11 mouse cellular contexts compared by ENCODE assay signal in the genomic region with DNA sequence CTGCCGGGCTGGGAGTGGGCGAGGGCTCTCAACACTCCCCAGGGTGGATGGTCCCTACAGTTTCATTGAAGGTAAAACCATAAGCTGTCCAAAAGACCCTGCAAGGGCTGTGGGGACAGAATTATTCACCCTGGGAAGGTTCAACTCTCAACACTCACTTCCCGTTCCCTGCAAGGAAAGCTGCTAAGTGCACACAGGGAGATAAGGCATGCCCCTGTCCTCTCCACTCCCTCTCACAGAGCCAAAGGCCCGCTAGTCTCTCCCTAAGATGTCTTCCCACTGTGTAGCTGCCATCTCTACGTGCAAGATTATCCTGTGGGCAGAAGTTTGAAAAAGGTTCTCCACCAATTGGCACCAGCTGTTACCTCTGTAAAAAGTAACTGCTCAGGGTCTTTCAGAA.
DNase-seq lines count a peak whose midpoint lies in the region; ATAC-seq and TF ChIP-seq lines count a peak whose summit lies in the region.
"Had no signal": no experiment of that assay in that cellular context is flagged by ENCODE, and none has a peak within 500 bp of the region (broad histone marks: within the 10 kb centered on the region; RNA-seq: fewer than 3 reads in every experiment).

No protein-coding gene starts in this region.

- 14% methylated on average over 5 of the region's 5 CpGs for WGBS in heart, embryonic 10.5 days
- WGBS in kidney, postnatal 0 days: 54% methylated on average over 5 of the region's 5 CpGs
- 46% methylated on average over 5 of the region's 5 CpGs for WGBS in embryonic facial prominence, embryonic 11.5 days
- 17% methylated on average over 5 of the region's 5 CpGs for whole genome bisulfite sequencing in liver, embryonic 13.5 days (ENCODE audit: insufficient replicate concordance)

- intact Hi-C loops in heart, postnatal 36 days (cut with DNase I): no loop called here

- H3K4me3 ChIP-seq in heart, embryonic 10.5 days: peak overlapping the region; percentile 10; the same call in 1 of the 2 replicates
- H3K4me3 ChIP-seq in kidney, postnatal 0 days (replicated peaks; ENCODE audit: low read depth, low read length): no peak overlapping the region
- H3K4me3 ChIP-seq in embryonic facial prominence, embryonic 11.5 days (ENCODE audit: low read depth, low read length): no peak overlapping the region
- no peak overlapping the region for H3K4me3 ChIP-seq in liver, embryonic 13.5 days (replicated peaks)

- no peak for ATAC-seq in kidney, postnatal 0 days (replicated peaks; ENCODE audit: low FRiP score, low read depth)
- ATAC-seq in embryonic facial prominence, embryonic 11.5 days (replicated peaks; ENCODE audit: insufficient number of reproducible peaks, low FRiP score, low TSS enrichment, low read depth): no peak
- ATAC-seq in liver, embryonic 13.5 days (ENCODE audit: low read depth): peak; percentile 73
- ATAC-seq: forebrain, embryonic 14.5 days had no signal

- H3K27me3 ChIP-seq in heart, embryonic 10.5 days (ENCODE audit: insufficient read depth, poor library complexity, severe bottlenecking): no peaks in the 10 kb centered on the region
- no peaks in the 10 kb centered on the region for H3K27me3 ChIP-seq in kidney, postnatal 0 days (ENCODE audit: insufficient read depth, low read length)
- H3K27me3 ChIP-seq in embryonic facial prominence, embryonic 11.5 days (ENCODE audit: control insufficient read depth, insufficient read depth, low read length): no peaks in the 10 kb centered on the region
- H3K27me3 ChIP-seq in liver, embryonic 13.5 days: no peaks in the 10 kb centered on the region

- TF ChIP-seq CTCF in kidney, postnatal 0 days (IDR thresholded peaks at IDR 0.05; ENCODE audit: low read depth): no peak

- no peaks in the 10 kb centered on the region for H3K36me3 ChIP-seq in heart, embryonic 10.5 days
- H3K36me3 ChIP-seq in kidney, postnatal 0 days (ENCODE audit: insufficient read depth, low read length): no peaks in the 10 kb centered on the region
- no peaks in the 10 kb centered on the region for H3K36me3 ChIP-seq in embryonic facial prominence, embryonic 11.5 days (replicated peaks; ENCODE audit: control insufficient read depth, insufficient read depth, low read depth, low read length)
- H3K36me3 ChIP-seq in liver, embryonic 13.5 days: peaks cover 3% of the 10 kb centered on the region; the same call in 1 of the 2 replicates

- no peak for DNase-seq in heart, embryonic 10.5 days (ENCODE audit: low spot score)
- DNase-seq in heart, postnatal 36 days: no peak
- DNase-seq in kidney, postnatal 0 days (ENCODE audit: low spot score): no peak
- no peak for DNase-seq in kidney, postnatal 25 days
- DNase-seq in embryonic facial prominence, embryonic 11.5 days (ENCODE audit: low spot score): no peak
- peak; percentile 32 for DNase-seq in liver, embryonic 13.5 days
- DNase-seq in ovary, postnatal 10 days (ENCODE audit: low spot score): no peak
- DNase-seq in layer of hippocampus, adult 18-20 months (ENCODE audit: low spot score in 2 of 2): no peak
- DNase-seq: lung, postnatal 36 days; thymus, postnatal 25 days had no signal

- H3K9ac ChIP-seq in kidney, postnatal 0 days (ENCODE audit: low read depth, low read length): no peak overlapping the region
- H3K9ac ChIP-seq in embryonic facial prominence, embryonic 11.5 days (replicated peaks; ENCODE audit: low read length): peak overlapping the region; percentile 13
- H3K9ac ChIP-seq in liver, embryonic 13.5 days: peak overlapping the region; percentile 57; the same call in 1 of the 2 replicates

- peak overlapping the region; percentile 87 for H3K27ac ChIP-seq in heart, embryonic 10.5 days
- H3K27ac ChIP-seq in kidney, postnatal 0 days: peak overlapping the region; percentile 61
- H3K27ac ChIP-seq in embryonic facial prominence, embryonic 11.5 days (replicated peaks; ENCODE audit: low read depth, low read length): 0 out of 2 replicates have a peak overlapping the region, but pooled peaks have one; percentile 35
- peak overlapping the region; percentile 60 for H3K27ac ChIP-seq in liver, embryonic 13.5 days

- peaks cover 61% of the 10 kb centered on the region for H3K4me1 ChIP-seq in heart, embryonic 10.5 days
- peaks cover 55% of the 10 kb centered on the region for H3K4me1 ChIP-seq in kidney, postnatal 0 days (replicated peaks; ENCODE audit: insufficient read depth, low read length)
- peaks cover 14% of the 10 kb centered on the region for H3K4me1 ChIP-seq in embryonic facial prominence, embryonic 11.5 days (ENCODE audit: control insufficient read depth, insufficient read depth, low read length)
- H3K4me1 ChIP-seq in liver, embryonic 13.5 days (replicated peaks): peaks cover 51% of the 10 kb centered on the region

- no peaks in the 10 kb centered on the region for H3K9me3 ChIP-seq in heart, embryonic 10.5 days
- H3K9me3 ChIP-seq in kidney, postnatal 0 days (replicated peaks; ENCODE audit: low read length): no peaks in the 10 kb centered on the region
- no peaks in the 10 kb centered on the region for H3K9me3 ChIP-seq in embryonic facial prominence, embryonic 11.5 days (replicated peaks; ENCODE audit: control insufficient read depth, low read length)
- H3K9me3 ChIP-seq in liver, embryonic 13.5 days (replicated peaks): no peaks in the 10 kb centered on the region

- H3K4me2 ChIP-seq in kidney, postnatal 0 days (ENCODE audit: low read length): no peak overlapping the region
- H3K4me2 ChIP-seq in embryonic facial prominence, embryonic 11.5 days (ENCODE audit: low read depth, low read length): no peak overlapping the region
- peak overlapping the region; percentile 42 for H3K4me2 ChIP-seq in liver, embryonic 13.5 days

Comparison
In these comparisons a context has a peak if more than half of its experiments do, and no peak if none do; other contexts are left out.
1. H3K27ac ChIP-seq: peak in every context shown above with its lines; median percentile 87 in heart, embryonic 10.5 days; 61 in kidney, postnatal 0 days; 60 in liver, embryonic 13.5 days; 35 in embryonic facial prominence, embryonic 11.5 days.